Mouse (Mus musculus) inflammation-experienced regulatory T-cells, adult 6 months (primary cell): ENCODE measurements around the gene Ccl8. TPM values are rescaled to one million over a fixed set of nuclear protein-coding genes. Genes with fewer than 3 reads are reported as not detected.

Experiments
- polyA plus RNA-seq, 3 experiments: library from polyadenylated mRNA; unstranded; fragments of 100-300 nt; shearing (Covaris generic); gene quantifications; one replicate each; pipeline ENCODE4 v1.2.1; 2017

The Ccl8 gene
- polyA plus RNA-seq, 3 experiments from 2014 or later: 0.99 to 4.0 TPM; not detected in 1

Other genes with a start within 250 kb of the Ccl8 start
- gene Asic2, start 146.7 kb upstream of the Ccl8 start, polyA plus RNA-seq: not detected
- not detected for gene Ccl2, start 79.6 kb upstream of the Ccl8 start, polyA plus RNA-seq
- not detected for gene Gm17268, start 76.6 kb upstream of the Ccl8 start, polyA plus RNA-seq
- not detected for gene Ccl7, start 69.5 kb upstream of the Ccl8 start, polyA plus RNA-seq
- gene Ccl11, start 57.4 kb upstream of the Ccl8 start, polyA plus RNA-seq: not detected
- not detected for gene Ccl12, start 13.3 kb upstream of the Ccl8 start, polyA plus RNA-seq
- 10 to 100 TPM; 30.0 to 99.7 (median 35.8) TPM for gene Ccl1, start 190.5 kb downstream of the Ccl8 start, polyA plus RNA-seq